Mouse (Mus musculus) CD8-positive naive resting alpha-beta T cell, adult 2 months (primary cell): ENCODE data around the gene Tmem140.

Source experiments
- DNase-seq, 2 experiments: peaks; one replicate each; pipeline ENCODE4 v3.0.0; 2022; ENCODE audit warnings: low read depth in 2 of 2, low spot score in 2 of 2

Tmem140 gene

DNA sequence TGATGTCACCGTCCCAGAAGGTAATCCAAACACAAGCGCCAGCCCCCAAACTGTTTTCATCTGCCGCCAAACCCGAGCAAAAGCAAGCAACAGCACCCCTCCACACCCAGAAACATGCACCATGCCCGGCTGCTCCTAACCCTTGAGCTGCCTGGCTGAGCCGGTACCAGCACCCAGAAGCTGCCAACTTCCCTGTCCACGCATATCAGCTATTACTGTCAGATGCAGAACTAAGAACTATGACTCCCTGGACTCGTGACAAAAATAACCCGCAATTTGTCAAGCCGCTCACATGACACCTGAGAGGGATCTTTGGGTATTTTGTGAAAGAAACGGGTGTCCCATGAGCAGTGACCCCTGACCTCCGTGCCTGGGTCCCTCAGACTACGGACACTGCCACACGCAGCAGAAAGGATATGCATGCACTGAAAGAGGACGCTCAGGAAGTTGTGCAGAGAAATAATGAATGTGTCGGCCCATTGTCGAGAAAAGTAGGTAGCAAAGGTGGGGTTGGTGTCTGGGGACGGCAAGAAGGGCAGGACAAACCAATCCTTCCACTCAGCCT, 44.8 kb downstream of the Tmem140 start:
- DNase-seq = no peak

- no peak for DNase-seq
Measured at GRCm38 (mm10) chr6:34909631-34910345, 46.8 kb downstream of the Tmem140 start.

- peak; percentile 89 to 93 for DNase-seq
Measured at GRCm38 (mm10) chr6:34910371-34911219, 47.6 kb downstream of the Tmem140 start, which contains the start of gene Wdr91. TSS of gene Wdr91 (minus strand) at chr6:34910876.

- no peak for DNase-seq
Measured at GRCm38 (mm10) chr6:34913341-34914040, 50.5 kb downstream of the Tmem140 start.

DNA sequence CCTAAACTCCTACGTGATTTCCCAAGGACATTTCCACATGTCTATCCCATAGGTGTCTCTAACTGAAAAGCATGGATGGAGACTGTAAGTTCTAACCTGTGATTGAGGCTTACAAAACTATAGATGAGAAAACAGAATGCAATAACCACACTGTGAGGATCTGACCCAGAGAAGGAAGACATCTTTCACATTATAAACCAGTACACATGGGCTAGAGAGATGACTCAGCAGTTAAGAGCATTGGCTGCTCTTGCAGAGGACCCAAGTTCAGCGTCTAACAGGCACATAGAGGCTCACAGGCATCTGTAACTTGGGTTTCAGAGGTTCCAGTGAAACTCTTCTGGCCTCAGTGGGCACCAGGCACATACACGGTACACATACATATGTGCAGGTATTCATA, 51.5 kb downstream of the Tmem140 start:
- DNase-seq = no peak

DNA sequence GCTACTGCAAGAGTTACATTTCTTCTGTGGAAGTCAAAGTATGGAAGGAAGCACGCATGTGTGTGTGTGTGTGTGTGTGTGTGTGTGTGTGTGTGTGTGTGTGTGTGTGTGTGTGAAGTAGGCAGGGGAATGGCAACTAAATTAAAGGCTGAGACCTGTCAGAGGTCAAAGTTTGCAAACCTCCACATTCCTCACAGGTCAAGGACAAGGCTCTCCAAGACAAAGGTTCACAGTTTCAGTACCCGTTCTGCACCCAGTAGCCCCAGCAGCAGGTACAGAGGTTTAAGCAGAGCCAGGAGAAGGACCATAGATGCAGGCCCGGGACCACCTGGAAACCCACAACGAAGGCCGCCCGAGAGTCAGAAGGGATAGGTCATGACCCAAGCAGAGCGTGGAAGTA, 56.2 kb downstream of the Tmem140 start:
- DNase-seq = no peak

- no peak for DNase-seq
Measured at GRCm38 (mm10) chr6:34919956-34920355, 57.0 kb downstream of the Tmem140 start, which contains the start of gene Stra8. TSS of gene Stra8 (plus strand) at chr6:34920163.

DNA sequence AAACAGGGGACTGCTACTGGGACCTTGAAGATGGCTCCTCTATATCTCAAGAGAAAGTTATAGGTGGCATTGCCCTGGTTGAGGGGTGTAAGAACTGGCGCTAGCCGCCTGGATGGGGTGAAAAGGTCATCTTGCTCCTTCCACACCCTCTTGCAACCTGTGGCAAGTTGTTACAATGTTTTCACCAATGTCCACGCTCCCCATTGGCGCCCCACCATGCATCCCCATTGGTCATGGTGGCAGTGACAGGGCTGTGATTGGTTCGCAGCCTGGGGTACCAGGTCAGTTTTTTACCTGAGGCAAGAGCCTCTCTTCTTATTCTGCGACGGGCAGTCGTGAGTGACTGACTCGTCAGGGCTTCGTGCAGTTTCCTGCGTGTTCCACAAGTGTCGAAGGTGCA, 57.7 kb downstream of the Tmem140 start:
- DNase-seq = no peak

DNA sequence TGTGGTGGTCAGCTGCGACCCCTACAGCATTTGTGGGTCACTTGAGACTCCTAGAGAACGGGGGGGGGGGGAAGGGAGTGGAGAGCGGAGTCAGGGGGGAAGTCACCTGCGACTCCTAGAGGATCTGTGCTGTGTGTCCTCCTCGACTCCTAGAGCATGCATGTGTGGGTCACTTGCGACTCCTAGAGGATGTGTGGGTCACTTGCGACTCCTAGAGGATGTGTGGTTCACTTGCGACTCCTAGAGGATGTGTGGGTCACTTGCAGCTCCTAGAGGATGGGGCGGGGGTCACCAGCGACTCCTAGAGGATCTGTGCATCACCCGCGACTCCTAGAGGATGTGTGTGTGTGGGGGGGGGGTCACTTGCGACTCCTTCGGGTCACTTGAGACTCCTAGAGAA, 59.0 kb downstream of the Tmem140 start:
- DNase-seq = no peak
